Mouse (Mus musculus) hindbrain, embryonic 14.5 days (tissue): ENCODE measurements around the gene Acot7. TPM values are rescaled to one million over a fixed set of nuclear protein-coding genes. Genes with fewer than 3 reads are reported as not detected.

Experiments
- ATAC-seq: fragments of 200-750 bp; cut with Nextera tagmentation; 2 replicates; pipeline ENCODE4 v1.8.0; 2017; ENCODE audit warnings: moderate number of reproducible peaks, mild to moderate bottlenecking, moderate TSS enrichment, moderate library complexity; ENCODE audit not compliant: low FRiP score
- DNase-seq: peaks from one replicate; pipeline ENCODE4 v3.0.0-alpha.2; 2015; ENCODE audit warnings: low spot score
- H3K27ac ChIP-seq: fragments of 300-500 bp; sonication (generic); 2 replicates; pipeline ENCODE4 v1.5.1; 2014; ENCODE audit warnings: mild to moderate bottlenecking, moderate library complexity
- H3K27me3 ChIP-seq: fragments of 300-500 bp; sonication (generic); 2 replicates; pipeline ENCODE4 v1.6.1; 2014; ENCODE audit warnings: mild to moderate bottlenecking, low read length, mixed read lengths; ENCODE audit not compliant: control insufficient read depth, insufficient read depth
- H3K36me3 ChIP-seq: fragments of 300-500 bp; sonication (generic); replicated peaks from 2 replicates; pipeline ENCODE4 v1.6.1; 2014; ENCODE audit not compliant: control insufficient read depth, insufficient read depth
- H3K4me1 ChIP-seq: fragments of 300-500 bp; sonication (generic); replicated peaks from 2 replicates; pipeline ENCODE4 v1.6.1; 2014; ENCODE audit warnings: antibody characterized with exemption, low read length, mixed read lengths; ENCODE audit not compliant: control insufficient read depth, insufficient read depth
- H3K4me2 ChIP-seq: fragments of 300-500 bp; sonication (generic); replicated peaks from 2 replicates; pipeline ENCODE4 v1.6.1; 2014; ENCODE audit warnings: mild to moderate bottlenecking, moderate library complexity
- H3K4me3 ChIP-seq: fragments of 300-500 bp; sonication (generic); replicated peaks from 2 replicates; pipeline ENCODE4 v1.5.1; 2014; ENCODE audit warnings: mild to moderate bottlenecking, low read length
- H3K9ac ChIP-seq: fragments of 300-500 bp; sonication (generic); 2 replicates; pipeline ENCODE4 v1.6.1; 2014
- H3K9me3 ChIP-seq: fragments of 300-500 bp; sonication (generic); 2 replicates; pipeline ENCODE4 v1.6.1; 2016; ENCODE audit warnings: low read length; ENCODE audit not compliant: control insufficient read depth
- WGBS: fragments of 180-500 bp; shearing (Covaris S2); extraction: QIAGEN DNeasy Blood & Tissue Kit; methylation state at CpG from one replicate; pipeline ENCODE4 v1.1.7; 2014; 5-methylcytosine and 5-hydroxymethylcytosine counted together
- polyA plus RNA-seq: library from polyadenylated mRNA; unstranded; fragments of >200 nt; fragmentation: Nextera tagmentation; extraction: Ambion mirVana; gene quantifications from 2 replicates; pipeline ENCODE4 v1.2.1, GENCODE M21; 2014

Gene Acot7
- polyA plus RNA-seq, 1 experiment from 2014 or later = 352 TPM

DNA sequence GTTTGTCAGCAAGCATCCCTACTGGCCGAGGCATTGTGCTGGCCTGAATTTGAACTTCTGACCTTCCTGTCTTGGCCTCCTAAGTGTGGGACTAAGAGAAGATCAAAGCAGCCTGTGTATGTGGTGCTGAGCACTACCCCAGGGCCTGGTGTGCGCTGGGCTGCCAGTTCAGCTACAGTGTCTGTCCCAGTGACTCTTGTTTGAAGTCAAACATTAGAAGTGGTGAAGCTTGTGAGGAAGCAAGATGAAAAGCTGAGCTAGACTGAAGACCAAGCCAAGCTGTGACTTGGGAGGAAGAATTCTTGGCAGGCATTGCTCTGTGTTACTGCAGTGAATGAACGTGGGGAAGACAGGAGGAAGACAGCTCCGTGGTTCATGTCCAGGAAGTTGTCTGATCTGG, 31.7 kb downstream of the Acot7 start:
- Histone ChIP-seq H3K4me1 (peaks cover 5% of the 10 kb centered on the region), H3K4me3 (no peak overlapping the region), H3K36me3 (0 out of 2 replicates have a peak, but pooled peaks cover 3% of the 10 kb centered on the region), H3K9ac (no peak overlapping the region), H3K4me2 (no peak overlapping the region), H3K9me3 (no peaks in the 10 kb centered on the region), H3K27me3 (no peaks in the 10 kb centered on the region), H3K27ac (no peak overlapping the region)
- ATAC-seq = no peak
- DNase-seq = no peak
- WGBS = 50% methylated on average over 4 of the region's 4 CpGs

DNA sequence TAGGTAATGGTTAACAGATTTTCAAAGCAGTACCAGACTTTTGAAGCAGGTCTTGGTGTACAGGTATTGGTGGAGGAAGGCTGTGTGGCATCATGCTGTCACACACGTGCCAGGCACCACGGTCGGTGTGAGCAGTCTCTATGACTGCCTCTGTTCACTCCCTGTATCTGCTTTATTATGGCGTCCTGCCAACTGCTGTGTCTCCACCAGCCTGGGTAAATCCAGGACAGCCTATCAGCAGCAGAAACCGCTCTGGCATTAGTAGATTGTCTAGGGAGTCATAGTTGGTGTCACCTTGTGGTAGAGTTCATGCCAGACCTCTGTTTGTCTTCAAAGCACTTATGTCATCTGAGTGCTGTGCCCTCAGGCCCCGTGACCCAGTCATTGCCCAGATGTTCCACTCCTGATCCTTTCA, 34.2 kb downstream of the Acot7 start:
- DNase-seq = no peak
- 0 out of 2 replicates have a peak, but pooled peaks cover 3% of the 10 kb centered on the region for H3K36me3 ChIP-seq
- no peaks in the 10 kb centered on the region for H3K9me3 ChIP-seq
- no peak overlapping the region for H3K4me2 ChIP-seq
- H3K4me1 ChIP-seq = peaks cover 8% of the 10 kb centered on the region
- H3K27me3 ChIP-seq = peaks cover 8% of the 10 kb centered on the region
- WGBS = 65% methylated on average over 6 of the region's 6 CpGs
- no peak for ATAC-seq
- H3K27ac ChIP-seq = no peak overlapping the region
- H3K9ac ChIP-seq = no peak overlapping the region
- H3K4me3 ChIP-seq = no peak overlapping the region

DNA sequence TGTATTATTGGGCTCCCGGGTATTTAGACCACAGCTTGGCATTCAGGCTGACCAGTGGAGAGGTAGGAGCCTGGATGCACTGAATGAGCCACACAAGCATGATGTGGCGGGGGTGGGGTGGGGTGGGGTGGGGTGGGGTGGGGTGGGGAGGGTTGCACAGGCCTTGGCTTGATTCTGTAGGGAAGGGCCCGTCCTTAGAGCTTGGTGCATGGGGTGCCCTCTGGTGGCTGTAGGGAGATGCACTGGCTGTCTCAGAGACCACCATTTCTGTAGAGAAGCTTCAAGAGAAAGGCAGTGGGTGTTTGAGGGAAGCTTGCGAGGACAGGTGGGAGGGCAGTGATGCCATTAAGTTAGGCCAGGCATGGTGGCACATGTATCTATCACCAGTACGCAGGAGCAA, 34.6 kb downstream of the Acot7 start:
- no peaks in the 10 kb centered on the region for H3K9me3 ChIP-seq
- H3K36me3 ChIP-seq = 0 out of 2 replicates have a peak, but pooled peaks cover 3% of the 10 kb centered on the region
- DNase-seq (peak; percentile 63), ATAC-seq (no peak)
- no peak overlapping the region for H3K9ac ChIP-seq
- H3K4me1 ChIP-seq = peaks cover 8% of the 10 kb centered on the region
- no peak overlapping the region for H3K27ac ChIP-seq
- no peak overlapping the region for H3K4me2 ChIP-seq
- WGBS = 51% methylated on average over 5 of the region's 5 CpGs
- H3K27me3 ChIP-seq = peaks cover 13% of the 10 kb centered on the region
- H3K4me3 ChIP-seq = no peak overlapping the region

DNA sequence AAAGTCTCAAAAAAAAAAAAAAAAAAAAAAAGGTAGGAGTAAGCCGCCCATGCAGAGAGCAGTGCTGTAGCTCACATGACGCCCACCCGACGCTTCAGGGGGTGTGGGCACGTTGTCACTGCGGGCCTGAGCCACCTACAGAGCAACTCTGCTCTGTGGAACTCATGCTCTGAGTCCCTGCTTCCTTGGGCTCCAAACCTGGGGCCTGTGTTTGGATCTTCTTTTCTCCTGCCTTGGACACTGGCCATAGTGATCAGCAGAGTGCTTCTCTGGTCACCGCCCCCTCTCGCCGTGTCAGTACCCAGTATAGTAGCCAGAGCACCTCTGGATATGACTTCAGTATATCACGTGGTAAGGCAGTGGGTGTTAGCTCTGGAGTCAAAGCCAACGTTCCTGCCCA, 35.0 kb downstream of the Acot7 start:
- Histone ChIP-seq H3K9ac (no peak overlapping the region), H3K27me3 (peaks cover 17% of the 10 kb centered on the region), H3K36me3 (peaks cover 4% of the 10 kb centered on the region), H3K4me2 (no peak overlapping the region), H3K9me3 (no peaks in the 10 kb centered on the region), H3K4me3 (no peak overlapping the region), H3K27ac (no peak overlapping the region), H3K4me1 (peaks cover 8% of the 10 kb centered on the region)
- DNase-seq = no peak
- ATAC-seq = no peak
- WGBS = 70% methylated on average over 11 of the region's 11 CpGs

DNA sequence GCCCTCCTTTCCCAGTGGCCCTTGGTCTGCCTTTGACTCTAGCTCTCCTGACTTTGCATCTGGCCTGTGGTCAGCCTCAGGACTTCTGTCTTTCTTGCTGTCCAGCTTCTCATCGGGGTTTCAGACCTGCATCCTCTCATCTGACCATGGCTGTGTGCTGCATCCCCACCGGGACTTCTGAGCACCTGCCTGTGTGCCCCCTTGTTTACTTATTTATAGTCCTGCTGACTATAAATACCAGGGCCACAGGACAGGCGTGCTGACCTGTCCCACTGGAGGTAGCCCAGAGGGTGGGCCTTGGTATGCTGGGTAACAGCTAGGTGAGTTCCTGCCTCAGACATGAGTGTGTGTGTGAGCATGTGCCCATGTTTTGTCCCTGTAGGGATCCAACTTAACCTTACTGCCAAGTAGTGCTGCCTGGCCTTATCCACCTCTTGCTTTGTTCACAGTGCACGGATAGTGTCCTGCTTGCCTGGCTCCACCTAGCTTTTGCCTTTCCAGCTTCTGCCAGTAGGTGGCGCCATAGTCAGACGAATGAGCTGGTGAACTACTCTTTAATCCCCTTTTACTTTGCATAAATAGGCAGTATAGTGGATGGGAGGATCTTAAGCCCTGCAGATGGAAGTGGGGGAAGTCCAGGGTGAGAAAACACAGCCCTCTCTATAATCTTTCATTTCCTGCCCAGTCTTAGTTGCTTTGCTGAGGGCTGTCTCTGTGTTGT, 36.0 kb downstream of the Acot7 start:
- H3K4me1 ChIP-seq = peaks cover 8% of the 10 kb centered on the region
- no peak overlapping the region for H3K4me3 ChIP-seq
- peaks cover 23% of the 10 kb centered on the region for H3K27me3 ChIP-seq
- no peak overlapping the region for H3K4me2 ChIP-seq
- H3K9me3 ChIP-seq = no peaks in the 10 kb centered on the region
- DNase-seq (peak; percentile 98), ATAC-seq (peak; percentile 66; the same call in 1 of the 2 replicates)
- peaks cover 14% of the 10 kb centered on the region for H3K36me3 ChIP-seq
- 36% methylated on average over 6 of the region's 6 CpGs for WGBS
- no peak overlapping the region for H3K27ac ChIP-seq
- H3K9ac ChIP-seq = peak overlapping the region; percentile 16; the same call in 1 of the 2 replicates

DNA sequence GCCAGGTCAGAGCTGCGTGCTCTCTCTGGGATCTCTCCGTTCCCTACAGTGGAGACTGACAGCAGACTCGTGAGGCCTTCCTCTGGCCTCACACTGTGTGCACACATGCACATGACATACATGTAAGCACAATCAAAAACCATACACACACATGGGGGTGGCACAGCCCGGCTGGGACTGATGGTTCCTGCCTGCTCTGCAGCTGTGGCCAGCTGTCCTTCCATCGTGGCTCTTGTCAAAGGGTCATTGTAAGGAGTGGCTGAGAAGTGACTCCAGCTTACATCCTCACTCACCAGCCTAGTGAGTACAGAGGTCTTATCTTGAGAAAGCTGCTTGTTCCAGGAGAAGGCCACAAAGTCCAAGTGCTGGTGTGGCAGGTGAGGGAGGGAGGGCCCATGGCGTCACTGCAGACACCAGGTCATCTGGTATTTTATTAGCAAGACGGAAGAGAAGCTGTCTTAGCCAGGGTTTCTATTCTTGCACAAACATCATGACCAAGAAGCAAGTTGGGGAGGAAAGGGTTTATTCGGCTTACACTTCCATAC, 37.0 kb downstream of the Acot7 start:
- DNase-seq (no peak), ATAC-seq (no peak)
- no peak overlapping the region for H3K4me2 ChIP-seq
- H3K9me3 ChIP-seq = no peaks in the 10 kb centered on the region
- H3K4me3 ChIP-seq = no peak overlapping the region
- 86% methylated on average over 8 of the region's 8 CpGs for WGBS
- H3K4me1 ChIP-seq = peaks cover 8% of the 10 kb centered on the region
- H3K36me3 ChIP-seq = peaks cover 23% of the 10 kb centered on the region
- no peak overlapping the region for H3K9ac ChIP-seq
- H3K27ac ChIP-seq = no peak overlapping the region
- H3K27me3 ChIP-seq = peaks cover 23% of the 10 kb centered on the region

DNA sequence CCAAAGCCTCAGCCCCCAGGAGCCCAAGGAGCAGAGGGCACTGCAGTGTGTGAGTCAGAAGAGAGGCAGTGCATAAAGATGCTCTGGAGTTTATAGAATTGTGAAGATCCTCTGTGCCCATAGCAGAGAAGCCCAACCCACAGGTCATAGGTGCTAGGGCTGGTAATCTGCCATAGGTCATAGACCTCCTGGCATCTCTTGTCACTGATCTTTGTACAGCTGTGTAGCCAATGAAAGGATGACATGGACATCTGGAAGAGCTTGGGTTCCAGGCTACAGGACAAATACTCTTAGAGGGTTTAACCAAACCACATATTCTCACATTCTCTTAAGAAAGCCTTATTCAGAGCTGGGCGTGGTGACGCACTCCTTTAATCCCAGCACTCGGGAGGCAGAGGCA, 41.7 kb downstream of the Acot7 start:
- Histone ChIP-seq H3K9ac (no peak overlapping the region), H3K36me3 (peaks cover 29% of the 10 kb centered on the region), H3K4me2 (no peak overlapping the region), H3K27me3 (peaks cover 33% of the 10 kb centered on the region), H3K9me3 (no peaks in the 10 kb centered on the region), H3K4me1 (peaks cover 25% of the 10 kb centered on the region), H3K27ac (no peak overlapping the region), H3K4me3 (no peak overlapping the region)
- DNase-seq (no peak), ATAC-seq (no peak)
- WGBS = 95% methylated on average over 3 of the region's 3 CpGs

DNA sequence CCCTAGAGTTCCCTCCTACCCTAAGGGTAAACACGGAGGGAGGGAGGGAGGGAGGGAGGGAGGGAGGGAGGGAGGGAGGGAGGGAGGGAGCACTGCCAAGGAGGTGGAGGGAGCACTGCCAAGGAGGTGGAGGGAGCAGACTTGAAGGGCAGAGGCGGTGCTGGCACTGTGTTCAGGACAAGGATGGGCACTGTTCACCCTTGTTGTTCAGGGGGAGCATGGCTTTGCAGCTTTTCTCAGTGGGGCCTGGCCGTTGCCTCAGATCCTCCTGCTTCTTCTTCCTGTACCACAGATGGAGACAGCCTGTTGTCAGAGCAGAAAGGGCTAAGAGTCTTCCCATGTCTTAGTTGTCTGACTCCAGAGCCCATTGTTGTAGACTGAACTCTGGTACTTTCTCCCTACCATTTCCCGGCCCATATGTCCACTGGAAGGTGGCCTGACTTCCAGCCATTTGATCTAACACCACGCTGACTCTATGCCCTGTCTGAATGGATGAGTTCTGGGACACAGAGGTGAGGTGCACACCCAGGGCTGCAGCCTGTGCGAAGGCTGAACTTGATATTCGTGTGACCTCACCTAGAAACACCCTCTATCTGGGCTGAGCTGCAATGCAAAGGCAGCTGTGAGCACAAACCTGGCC, 43.0 kb downstream of the Acot7 start:
- peaks cover 35% of the 10 kb centered on the region for H3K36me3 ChIP-seq
- H3K27me3 ChIP-seq = peaks cover 29% of the 10 kb centered on the region; the same call in 1 of the 2 replicates
- peak overlapping the region; percentile 87 for H3K27ac ChIP-seq
- DNase-seq = no peak
- peak; percentile 38 for ATAC-seq
- H3K4me3 ChIP-seq = no peak overlapping the region
- H3K4me1 ChIP-seq = peaks cover 22% of the 10 kb centered on the region
- no peak overlapping the region for H3K9ac ChIP-seq
- WGBS = 55% methylated on average over 6 of the region's 7 CpGs
- H3K4me2 ChIP-seq = 0 out of 2 replicates have a peak overlapping the region, but pooled peaks have one; percentile 1
- no peaks in the 10 kb centered on the region for H3K9me3 ChIP-seq

DNA sequence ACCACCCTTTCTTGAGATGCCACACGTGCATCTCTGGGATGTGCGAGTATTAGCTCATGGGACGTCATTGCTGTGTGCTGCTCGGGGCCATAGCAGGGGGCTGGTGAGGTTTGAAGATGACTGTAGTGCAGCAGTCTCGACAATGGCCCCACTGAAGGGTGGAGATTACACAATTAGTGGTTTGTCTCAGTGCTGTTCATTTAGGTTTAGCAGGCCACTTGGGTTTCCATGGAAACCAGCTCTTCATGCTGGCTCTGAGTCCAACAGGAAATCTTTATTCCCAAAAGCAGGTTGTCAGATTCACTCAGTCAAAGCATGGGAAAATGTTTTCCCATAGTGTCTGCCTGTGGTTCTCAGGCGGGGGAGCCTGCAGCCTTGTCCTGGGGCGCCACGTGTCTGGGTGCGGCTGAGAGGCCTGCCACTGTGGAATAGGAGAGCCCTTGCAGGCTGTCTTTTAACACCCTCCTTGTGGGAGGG, 43.5 kb downstream of the Acot7 start:
- H3K9me3 ChIP-seq = no peaks in the 10 kb centered on the region
- DNase-seq = peak; percentile 61
- peaks cover 35% of the 10 kb centered on the region for H3K36me3 ChIP-seq
- H3K27ac ChIP-seq = peak overlapping the region; percentile 87
- H3K4me2 ChIP-seq = peak overlapping the region; percentile 1; the same call in 1 of the 2 replicates
- WGBS = 8% methylated on average over 9 of the region's 9 CpGs
- H3K9ac ChIP-seq = no peak overlapping the region
- peaks cover 22% of the 10 kb centered on the region for H3K4me1 ChIP-seq
- no peak overlapping the region for H3K4me3 ChIP-seq
- H3K27me3 ChIP-seq = peaks cover 29% of the 10 kb centered on the region; the same call in 1 of the 2 replicates
- peak; percentile 83 for ATAC-seq
